Mouse (Mus musculus) frontal cortex, adult 2 months (tissue): ENCODE data around the gene Tbc1d14. TPM values are rescaled to one million over a fixed set of nuclear protein-coding genes. Genes with fewer than 3 reads are reported as not detected.

Experiments
- polyA plus RNA-seq: library from polyadenylated mRNA; depleted of rRNA; stranded (reverse); fragments of >200 nt; gene quantifications from 2 replicates; pipeline ENCODE4 v1.2.3, GENCODE M21; 2012; rRNA removed

The Tbc1d14 gene
- polyA plus RNA-seq, 1 experiment = 59.8 TPM

Other genes with a start within 250 kb of the Tbc1d14 start
- gene Sorcs2, start 195.1 kb downstream of the Tbc1d14 start, polyA plus RNA-seq = 24.1 and 30.7 TPM in 2 replicates
- gene Grpel1, start 128.3 kb downstream of the Tbc1d14 start, polyA plus RNA-seq = 20.5 and 21.3 TPM in 2 replicates
- 17.4 and 18.1 TPM in 2 replicates for gene Tada2b, start 109.0 kb downstream of the Tbc1d14 start, polyA plus RNA-seq
- gene Ccdc96, start 108.7 kb downstream of the Tbc1d14 start, polyA plus RNA-seq = 1.2 and 1.5 TPM in 2 replicates
- gene D5Ertd579e, start 102.7 kb upstream of the Tbc1d14 start, polyA plus RNA-seq = 55.2 and 57.8 TPM in 2 replicates
- 23.4 and 24.0 TPM in 2 replicates for gene Bloc1s4, start 155.4 kb upstream of the Tbc1d14 start, polyA plus RNA-seq
- 343 and 355 TPM in 2 replicates for gene Mrfap1, start 203.5 kb upstream of the Tbc1d14 start, polyA plus RNA-seq
- 30.3 and 30.5 TPM in 2 replicates for gene Man2b2, start 237.4 kb upstream of the Tbc1d14 start, polyA plus RNA-seq